Mouse (Mus musculus): Measurements from ENCODE around the gene Sgf29.

Gene Sgf29

GRCm38 (mm10) chr7:126689021-126689420 is 39.9 kb downstream of the Sgf29 start:
- no peak for DNase-seq

- no peak for DNase-seq
Observed at GRCm38 (mm10) chr7:126690737-126691136, 41.6 kb downstream of the Sgf29 start.

- DNase-seq, result no peak
Observed at GRCm38 (mm10) chr7:126691676-126692075, 42.6 kb downstream of the Sgf29 start.

GRCm38 (mm10) chr7:126692426-126692825 is 43.3 kb downstream of the Sgf29 start:
- peak in 1 of 2 experiments; percentile 31 for DNase-seq

GRCm38 (mm10) chr7:126693256-126693655 is 44.1 kb downstream of the Sgf29 start:
- DNase-seq, result peak; percentile 83 to 89

GRCm38 (mm10) chr7:126693781-126694180 is 44.7 kb downstream of the Sgf29 start:
- DNase-seq, result no peak

- peak in 1 of 2 experiments; percentile 26 for DNase-seq
Observed at GRCm38 (mm10) chr7:126694441-126695051, 45.4 kb downstream of the Sgf29 start.

GRCm38 (mm10) chr7:126695210-126695611 is 46.1 kb downstream of the Sgf29 start, which contains the start of gene Bola2:
Gene Bola2 (plus strand): TSS chr7:126695401.
- peak in 1 of 2 experiments; percentile 78 for DNase-seq

- peak; percentile 96 to 97 for DNase-seq
Observed at GRCm38 (mm10) chr7:126695631-126696207, 46.6 kb downstream of the Sgf29 start, which contains the start of gene Slx1b. Gene Slx1b (minus strand): TSS chr7:126695784.

GRCm38 (mm10) chr7:126696303-126696702 is 47.2 kb downstream of the Sgf29 start:
- DNase-seq, result no peak

GRCm38 (mm10) chr7:126696886-126697285 is 47.8 kb downstream of the Sgf29 start:
- no peak for DNase-seq

- no peak for DNase-seq
Observed at GRCm38 (mm10) chr7:126697838-126698237, 48.7 kb downstream of the Sgf29 start.

- peak; percentile 34 to 58 for DNase-seq
Observed at GRCm38 (mm10) chr7:126700063-126701015, 51.2 kb downstream of the Sgf29 start.

GRCm38 (mm10) chr7:126701070-126701469 is 52.0 kb downstream of the Sgf29 start:
- peak; percentile 94 to 97 for DNase-seq

GRCm38 (mm10) chr7:126701559-126702357 is 52.6 kb downstream of the Sgf29 start:
- peak in 1 of 2 experiments; percentile 39 for DNase-seq

GRCm38 (mm10) chr7:126702358-126702757 is 53.2 kb downstream of the Sgf29 start:
- no peak for DNase-seq

- peak; percentile 63 to 71 for DNase-seq
Observed at GRCm38 (mm10) chr7:126702861-126703756, 54.0 kb downstream of the Sgf29 start.

GRCm38 (mm10) chr7:126703757-126704077 is 54.6 kb downstream of the Sgf29 start:
- DNase-seq, result peak in 1 of 2 experiments; percentile 66

- DNase-seq, result peak; percentile 93
Observed at GRCm38 (mm10) chr7:126704121-126704980, 55.2 kb downstream of the Sgf29 start.

- DNase-seq, result no peak
Observed at GRCm38 (mm10) chr7:126707442-126708174, 58.5 kb downstream of the Sgf29 start, which contains the start of gene Coro1a. Gene Coro1a (minus strand): TSS chr7:126707787.
